Mouse (Mus musculus) neural tube, embryonic 14.5 days (tissue): ENCODE measurements at regions not wholly inside any gene's neighbourhood (a gene's known extent, or its start where the extent isn't known, plus 50 kb on each side); places are given as distances from the start of the nearest gene placed in this dataset.

ENCODE experiments used
- ATAC-seq: fragments of 200-750 bp; cut with Nextera tagmentation; 2 replicates; pipeline ENCODE4 v1.8.0; 2017; ENCODE audit warnings: low read depth, mild to moderate bottlenecking, moderate TSS enrichment, moderate library complexity
- H3K27ac ChIP-seq: fragments of 300-500 bp; sonication (generic); 2 replicates; pipeline ENCODE4 v1.5.1; 2014; ENCODE audit warnings: low read depth, mild to moderate bottlenecking, control low read depth, low read length, moderate library complexity, mixed read lengths
- H3K27me3 ChIP-seq: fragments of 300-500 bp; sonication (generic); 2 replicates; pipeline ENCODE4 v1.6.1; 2014; ENCODE audit warnings: low read length; ENCODE audit not compliant: control insufficient read depth, insufficient read depth
- H3K36me3 ChIP-seq: fragments of 300-500 bp; sonication (generic); 2 replicates; pipeline ENCODE4 v1.6.1; 2014; ENCODE audit warnings: low read length, mixed read lengths; ENCODE audit not compliant: control insufficient read depth, insufficient read depth
- H3K4me1 ChIP-seq: fragments of 300-500 bp; sonication (generic); 2 replicates; pipeline ENCODE4 v1.6.1; 2014; ENCODE audit warnings: low read length; ENCODE audit not compliant: control insufficient read depth, insufficient read depth
- H3K4me2 ChIP-seq: fragments of 300-500 bp; sonication (generic); 2 replicates; pipeline ENCODE4 v1.6.1; 2014; ENCODE audit warnings: mild to moderate bottlenecking, low read depth, low read length, control low read depth
- H3K4me3 ChIP-seq: fragments of 300-500 bp; sonication (generic); 2 replicates; pipeline ENCODE4 v1.5.1; 2014; ENCODE audit warnings: low read depth, low read length, control low read depth, mixed read lengths
- H3K9ac ChIP-seq: fragments of 300-500 bp; sonication (generic); replicated peaks from 2 replicates; pipeline ENCODE4 v1.6.1; 2014; ENCODE audit warnings: low read depth, mild to moderate bottlenecking, control low read depth, low read length, mixed read lengths
- H3K9me3 ChIP-seq: fragments of 300-500 bp; sonication (generic); 2 replicates; pipeline ENCODE4 v1.6.1; 2016; ENCODE audit warnings: low read length; ENCODE audit not compliant: control insufficient read depth
- WGBS: fragments of 180-500 bp; shearing (Covaris S2); extraction: QIAGEN DNeasy Blood & Tissue Kit; methylation state at CpG from one replicate; pipeline ENCODE4 v1.1.7; 2014; 5-methylcytosine and 5-hydroxymethylcytosine counted together

DNA sequence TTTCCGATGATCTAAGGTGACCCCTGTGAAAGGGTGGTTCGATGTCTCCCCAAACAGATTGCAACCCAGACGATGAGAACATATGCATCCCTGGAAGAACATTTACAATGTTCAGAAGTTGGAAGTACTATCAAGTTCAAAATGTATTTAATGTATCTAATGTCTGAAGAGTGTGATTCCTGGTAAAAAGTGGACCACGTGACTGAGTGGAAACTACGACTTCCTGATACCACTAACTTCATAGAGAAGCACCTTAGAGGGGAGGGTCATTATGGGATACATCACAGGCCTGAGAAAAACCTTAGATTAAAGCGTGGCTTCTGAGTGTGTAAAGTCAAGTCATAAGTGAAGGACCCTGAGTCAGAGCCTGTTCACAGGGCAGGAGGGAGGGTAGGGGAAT, 82.1 kb downstream of the Qrsl1 start:
- Histone ChIP-seq H3K4me3 (no peak overlapping the region), H3K27ac (no peak overlapping the region), H3K36me3 (no peaks in the 10 kb centered on the region), H3K4me1 (no peaks in the 10 kb centered on the region), H3K4me2 (no peak overlapping the region), H3K27me3 (no peaks in the 10 kb centered on the region), H3K9me3 (no peaks in the 10 kb centered on the region), H3K9ac (no peak overlapping the region)
- WGBS = 87% methylated on average over 6 of the region's 6 CpGs
- ATAC-seq = no peak

DNA sequence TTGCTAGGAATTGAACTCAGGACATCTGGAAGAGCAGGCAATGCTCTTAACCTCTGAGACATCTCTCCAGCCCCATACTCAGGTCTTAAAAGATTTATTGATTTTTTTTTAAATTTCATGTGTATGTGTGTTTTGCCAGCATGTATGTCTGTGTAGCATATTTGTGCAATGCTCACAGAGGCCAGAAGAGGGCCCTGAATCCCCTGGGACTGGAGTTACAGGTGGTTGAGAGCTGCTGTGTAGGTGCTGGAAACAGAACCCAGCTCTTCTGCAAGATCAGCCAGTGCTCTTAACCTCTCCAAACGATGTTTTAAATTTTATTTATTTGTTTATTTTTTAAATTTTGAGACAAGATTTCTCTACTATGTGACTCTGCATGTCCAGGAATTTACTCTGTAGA, 78.9 kb downstream of the Qrsl1 start:
- H3K4me2 ChIP-seq = no peak overlapping the region
- 75% methylated on average over 1 of the region's 1 CpGs for WGBS
- H3K36me3 ChIP-seq = no peaks in the 10 kb centered on the region
- no peaks in the 10 kb centered on the region for H3K9me3 ChIP-seq
- no peak overlapping the region for H3K27ac ChIP-seq
- no peaks in the 10 kb centered on the region for H3K27me3 ChIP-seq
- no peak overlapping the region for H3K4me3 ChIP-seq
- no peak overlapping the region for H3K9ac ChIP-seq
- no peak for ATAC-seq
- no peaks in the 10 kb centered on the region for H3K4me1 ChIP-seq

DNA sequence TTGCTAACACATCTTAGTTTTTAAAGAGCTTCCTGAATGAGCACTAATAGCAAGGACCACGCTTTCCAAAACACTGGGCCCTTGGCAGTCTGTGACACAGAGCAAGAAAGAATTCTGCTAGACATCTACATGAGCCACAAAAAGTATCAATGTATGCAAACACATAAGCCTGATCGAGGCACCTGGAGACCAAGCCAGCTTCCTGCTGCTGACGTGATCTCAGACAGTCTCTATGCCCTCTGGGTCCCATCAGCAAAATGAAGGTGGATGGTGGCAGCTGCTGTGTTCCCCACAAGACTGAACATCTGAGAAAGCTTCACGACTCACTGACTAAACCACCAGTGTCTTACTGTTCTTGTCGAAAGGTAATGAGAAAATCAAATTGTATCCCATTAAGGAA, 77.5 kb downstream of the Qrsl1 start:
- H3K4me1 ChIP-seq = no peaks in the 10 kb centered on the region
- ATAC-seq = no peak
- H3K36me3 ChIP-seq = no peaks in the 10 kb centered on the region
- no peaks in the 10 kb centered on the region for H3K27me3 ChIP-seq
- no peak overlapping the region for H3K9ac ChIP-seq
- no peak overlapping the region for H3K27ac ChIP-seq
- no peak overlapping the region for H3K4me3 ChIP-seq
- H3K4me2 ChIP-seq = no peak overlapping the region
- H3K9me3 ChIP-seq = no peaks in the 10 kb centered on the region
- 66% methylated on average over 5 of the region's 5 CpGs for WGBS
